Mouse (Mus musculus): ENCODE results near the gene Olfr1387. TPM values are rescaled to one million over a fixed set of nuclear protein-coding genes. Genes with fewer than 3 reads are reported as not detected.
A peak's percentile ranks its signal among the peaks of the same experiment; 100 is the strongest.
"Not testable (repeated sequence)": the region's sequence is repeated elsewhere in the genome, so short reads cannot be mapped to it uniquely, and the experiment has no call there.

The Olfr1387 gene
- polyA plus RNA-seq (2014; fragmentation: Nextera tagmentation; extraction: Ambion mirVana): not detected in 2 replicates

GRCm38 (mm10) chr11:49455043-49455442 is at the start of gene Olfr1387:
Gene Olfr1387 (plus strand): TSS chr11:49455343.
- no peak within 1 kb of the TSS for H3K4me3 ChIP-seq (ENCODE audit: low read depth, low read length)
- H3K27ac ChIP-seq (ENCODE audit: low read depth, low read length): no peak within 1 kb of the TSS
- no peaks in the 10 kb centered on the region for H3K27me3 ChIP-seq (ENCODE audit: control insufficient read depth, insufficient read depth, low read length)
- H3K36me3 ChIP-seq (ENCODE audit: control insufficient read depth, insufficient read depth, low read length): no peaks in the 10 kb centered on the region
- WGBS: 81% methylated on average over 1 of the region's 1 CpGs
- no peak within 1 kb of the TSS for H3K4me2 ChIP-seq (replicated peaks; ENCODE audit: low read depth, low read length)
- DNase-seq (ENCODE audit: low spot score) (no peak), ATAC-seq (ENCODE audit: low FRiP score) (no peak)
- no peaks in the 10 kb centered on the region for H3K9me3 ChIP-seq (ENCODE audit: control insufficient read depth, low read length)
- H3K4me1 ChIP-seq (replicated peaks; ENCODE audit: control insufficient read depth, insufficient read depth, low read length): no peaks in the 10 kb centered on the region
- H3K9ac ChIP-seq (ENCODE audit: low read depth, low read length): no peak within 1 kb of the TSS

- Histone ChIP-seq H3K27ac (ENCODE audit: low read depth, low read length) (no peak overlapping the region), H3K36me3 (ENCODE audit: control insufficient read depth, insufficient read depth, low read length) (no peaks in the 10 kb centered on the region), H3K9ac (ENCODE audit: low read depth, low read length) (no peak overlapping the region), H3K9me3 (ENCODE audit: control insufficient read depth, low read length) (no peaks in the 10 kb centered on the region), H3K4me3 (ENCODE audit: low read depth, low read length) (no peak overlapping the region), H3K4me1 (replicated peaks; ENCODE audit: control insufficient read depth, insufficient read depth, low read length) (no peaks in the 10 kb centered on the region), H3K4me2 (replicated peaks; ENCODE audit: low read depth, low read length) (no peak overlapping the region), H3K27me3 (ENCODE audit: control insufficient read depth, insufficient read depth, low read length) (no peaks in the 10 kb centered on the region)
- no peak for DNase-seq (ENCODE audit: low spot score)
- no peak for ATAC-seq (ENCODE audit: low FRiP score)
- 76% methylated on average over 3 of the region's 3 CpGs for WGBS
Measured at GRCm38 (mm10) chr11:49406784-49407183, 48.4 kb upstream of the Olfr1387 start.

DNA sequence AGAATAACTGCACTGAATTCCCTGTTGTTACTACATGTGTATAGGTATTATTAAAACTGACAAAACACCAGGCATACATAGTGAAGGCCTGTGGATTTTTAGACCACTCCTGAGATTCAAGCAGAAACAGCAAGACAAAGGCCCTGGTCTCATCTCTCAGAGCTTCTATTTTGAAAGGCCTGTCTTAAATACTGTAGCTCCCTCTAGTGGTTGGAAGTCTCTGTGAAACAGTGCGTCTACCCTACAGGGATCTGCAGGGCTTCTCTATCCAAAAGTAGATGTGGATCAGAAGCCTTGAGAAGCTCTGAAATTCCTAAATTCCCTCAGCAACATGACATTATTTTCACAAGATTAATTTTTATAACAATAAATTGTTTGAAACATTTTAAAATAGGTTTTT is 44.6 kb upstream of the Olfr1387 start:
- Histone ChIP-seq H3K4me1 (replicated peaks; ENCODE audit: control insufficient read depth, insufficient read depth, low read length) (no peaks in the 10 kb centered on the region), H3K9me3 (ENCODE audit: control insufficient read depth, low read length) (no peaks in the 10 kb centered on the region), H3K4me2 (replicated peaks; ENCODE audit: low read depth, low read length) (no peak overlapping the region), H3K9ac (ENCODE audit: low read depth, low read length) (no peak overlapping the region), H3K27me3 (ENCODE audit: control insufficient read depth, insufficient read depth, low read length) (no peaks in the 10 kb centered on the region), H3K27ac (ENCODE audit: low read depth, low read length) (no peak overlapping the region), H3K36me3 (ENCODE audit: control insufficient read depth, insufficient read depth, low read length) (no peaks in the 10 kb centered on the region), H3K4me3 (ENCODE audit: low read depth, low read length) (no peak overlapping the region)
- ATAC-seq (ENCODE audit: low FRiP score): no peak
- WGBS: 23% methylated on average over 1 of the region's 1 CpGs
- DNase-seq (ENCODE audit: low spot score): peak; percentile 27

GRCm38 (mm10) chr11:49422767-49423166 is 32.4 kb upstream of the Olfr1387 start, which contains the start of gene Olfr1389:
Gene Olfr1389 (plus strand): TSS chr11:49423067.
- Histone ChIP-seq H3K4me3 (ENCODE audit: low read depth, low read length) (no peak within 1 kb of the TSS), H3K27ac (ENCODE audit: low read depth, low read length) (no peak within 1 kb of the TSS), H3K4me2 (replicated peaks; ENCODE audit: low read depth, low read length) (no peak within 1 kb of the TSS), H3K36me3 (ENCODE audit: control insufficient read depth, insufficient read depth, low read length) (no peaks in the 10 kb centered on the region), H3K9me3 (ENCODE audit: control insufficient read depth, low read length) (no peaks in the 10 kb centered on the region), H3K9ac (ENCODE audit: low read depth, low read length) (no peak within 1 kb of the TSS), H3K27me3 (ENCODE audit: control insufficient read depth, insufficient read depth, low read length) (no peaks in the 10 kb centered on the region), H3K4me1 (replicated peaks; ENCODE audit: control insufficient read depth, insufficient read depth, low read length) (no peaks in the 10 kb centered on the region)
- DNase-seq (ENCODE audit: low spot score) (no peak), ATAC-seq (ENCODE audit: low FRiP score) (no peak)
- 84% methylated on average over 2 of the region's 2 CpGs for WGBS

DNA sequence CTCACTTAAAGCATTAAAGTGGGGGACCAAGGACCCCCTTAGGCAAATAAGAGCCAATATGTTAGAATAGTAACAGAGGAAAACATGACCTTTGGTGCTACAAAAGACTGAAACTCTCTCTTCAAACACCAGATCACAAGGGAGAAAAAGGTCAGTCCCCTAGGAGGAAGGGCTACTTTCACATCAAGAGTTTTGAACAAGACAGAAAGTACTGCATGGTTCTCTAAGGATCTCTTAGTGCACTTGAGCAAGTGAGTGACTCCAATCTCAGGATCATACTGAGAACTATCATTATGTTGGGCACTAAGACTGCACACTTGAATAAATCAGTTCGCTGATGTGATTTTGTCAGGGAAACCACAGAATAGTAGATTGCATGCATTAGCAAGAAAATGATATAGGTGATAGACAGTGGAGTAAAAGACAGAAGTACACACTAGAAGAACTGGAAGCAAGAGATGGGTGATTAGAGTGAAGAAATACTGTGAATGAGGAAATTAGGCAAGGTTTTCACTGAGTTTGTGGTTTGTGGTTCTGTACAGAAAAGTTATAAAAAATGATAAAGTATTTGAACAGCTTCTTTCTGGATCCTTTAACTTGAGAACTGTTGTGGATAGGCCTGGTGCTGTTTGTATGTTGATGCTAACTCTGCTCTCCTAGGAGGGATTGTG is 29.8 kb upstream of the Olfr1387 start:
- no peaks in the 10 kb centered on the region for H3K4me1 ChIP-seq (replicated peaks; ENCODE audit: control insufficient read depth, insufficient read depth, low read length)
- H3K27ac ChIP-seq (ENCODE audit: low read depth, low read length): no peak overlapping the region
- no peak overlapping the region for H3K4me2 ChIP-seq (replicated peaks; ENCODE audit: low read depth, low read length)
- no peak overlapping the region for H3K4me3 ChIP-seq (ENCODE audit: low read depth, low read length)
- H3K9me3 ChIP-seq (ENCODE audit: control insufficient read depth, low read length): no peaks in the 10 kb centered on the region
- ATAC-seq (ENCODE audit: low FRiP score) (no peak), DNase-seq (ENCODE audit: low spot score) (no peak)
- no peak overlapping the region for H3K9ac ChIP-seq (ENCODE audit: low read depth, low read length)
- H3K36me3 ChIP-seq (ENCODE audit: control insufficient read depth, insufficient read depth, low read length): no peaks in the 10 kb centered on the region
- WGBS: 77% methylated on average over 1 of the region's 1 CpGs
- no peaks in the 10 kb centered on the region for H3K27me3 ChIP-seq (ENCODE audit: control insufficient read depth, insufficient read depth, low read length)

DNA sequence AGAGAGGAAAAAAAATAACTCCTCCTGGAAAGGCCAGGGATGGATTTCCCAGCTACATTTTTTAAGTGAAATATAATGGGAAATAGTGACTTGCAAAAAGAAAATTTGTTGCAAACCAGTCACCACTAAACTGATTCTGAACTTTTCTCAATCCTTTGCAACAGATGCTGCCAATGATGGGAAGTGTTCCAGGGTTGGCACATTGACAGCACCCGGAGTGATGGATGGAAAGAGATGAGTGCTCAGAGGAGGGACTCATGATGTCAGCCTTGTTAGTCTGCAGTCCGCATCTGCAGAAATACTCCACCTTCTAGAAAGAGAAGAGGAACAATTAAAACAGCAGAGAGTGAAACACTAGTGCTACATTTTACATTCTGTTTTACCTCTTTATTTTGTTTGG is 25.5 kb upstream of the Olfr1387 start:
- Histone ChIP-seq H3K36me3 (ENCODE audit: control insufficient read depth, insufficient read depth, low read length) (no peaks in the 10 kb centered on the region), H3K9me3 (ENCODE audit: control insufficient read depth, low read length) (no peaks in the 10 kb centered on the region), H3K9ac (ENCODE audit: low read depth, low read length) (no peak overlapping the region), H3K4me2 (replicated peaks; ENCODE audit: low read depth, low read length) (no peak overlapping the region), H3K4me1 (replicated peaks; ENCODE audit: control insufficient read depth, insufficient read depth, low read length) (no peaks in the 10 kb centered on the region), H3K27ac (ENCODE audit: low read depth, low read length) (no peak overlapping the region), H3K4me3 (ENCODE audit: low read depth, low read length) (no peak overlapping the region), H3K27me3 (ENCODE audit: control insufficient read depth, insufficient read depth, low read length) (no peaks in the 10 kb centered on the region)
- DNase-seq (ENCODE audit: low spot score): no peak
- ATAC-seq (ENCODE audit: low FRiP score): no peak
- WGBS: 88% methylated on average over 2 of the region's 2 CpGs

DNA sequence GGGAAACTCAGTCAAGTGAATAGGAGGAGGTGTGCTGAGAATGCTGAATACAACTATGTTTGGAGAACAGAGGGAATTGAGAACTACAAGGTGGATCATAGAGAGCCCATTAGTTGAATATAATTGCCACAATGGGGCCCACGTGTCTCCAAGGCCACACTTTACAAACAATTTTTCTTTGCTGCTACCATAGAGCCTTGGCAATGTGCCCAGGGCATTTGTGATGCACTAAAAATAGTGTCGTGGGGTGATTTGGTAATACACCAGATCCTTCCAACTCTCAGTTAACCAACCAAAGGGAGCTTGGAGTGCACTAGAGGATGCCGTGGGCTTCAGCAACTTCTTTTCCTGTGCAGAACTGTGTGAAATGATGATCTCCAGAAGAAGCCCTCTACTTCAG is 18.7 kb upstream of the Olfr1387 start, which contains the start of gene Olfr1388:
Gene Olfr1388, plus strand, starts transcription at position 214 of the 400 bp plus-strand sequence.
- H3K4me2 ChIP-seq (replicated peaks; ENCODE audit: low read depth, low read length): no peak within 1 kb of the TSS
- no peaks in the 10 kb centered on the region for H3K9me3 ChIP-seq (ENCODE audit: control insufficient read depth, low read length)
- H3K4me1 ChIP-seq (replicated peaks; ENCODE audit: control insufficient read depth, insufficient read depth, low read length): no peaks in the 10 kb centered on the region
- H3K27ac ChIP-seq (ENCODE audit: low read depth, low read length): no peak within 1 kb of the TSS
- WGBS: 83% methylated on average over 3 of the region's 3 CpGs
- no peak for ATAC-seq (ENCODE audit: low FRiP score)
- no peaks in the 10 kb centered on the region for H3K36me3 ChIP-seq (ENCODE audit: control insufficient read depth, insufficient read depth, low read length)
- no peak within 1 kb of the TSS for H3K4me3 ChIP-seq (ENCODE audit: low read depth, low read length)
- DNase-seq (ENCODE audit: low spot score): no peak
- no peaks in the 10 kb centered on the region for H3K27me3 ChIP-seq (ENCODE audit: control insufficient read depth, insufficient read depth, low read length)
- H3K9ac ChIP-seq (ENCODE audit: low read depth, low read length): no peak within 1 kb of the TSS

GRCm38 (mm10) chr11:49464746-49465145 is 9.6 kb downstream of the Olfr1387 start, which contains the start of gene Olfr1386:
Gene Olfr1386 (plus strand): TSS chr11:49465046.
- H3K9me3 ChIP-seq (ENCODE audit: control insufficient read depth, low read length); H3K27me3 ChIP-seq (ENCODE audit: control insufficient read depth, insufficient read depth, low read length); H3K27ac ChIP-seq (ENCODE audit: low read depth, low read length); H3K4me3 ChIP-seq (ENCODE audit: low read depth, low read length); H3K4me2 ChIP-seq (replicated peaks; ENCODE audit: low read depth, low read length); H3K9ac ChIP-seq (ENCODE audit: low read depth, low read length); H3K4me1 ChIP-seq (replicated peaks; ENCODE audit: control insufficient read depth, insufficient read depth, low read length); ATAC-seq (ENCODE audit: low FRiP score); H3K36me3 ChIP-seq (ENCODE audit: control insufficient read depth, insufficient read depth, low read length); DNase-seq (ENCODE audit: low spot score): not testable (repeated sequence)
- WGBS: 69% methylated on average over 2 of the region's 3 CpGs

GRCm38 (mm10) chr11:49485973-49486372 is 30.8 kb downstream of the Olfr1387 start:
- no peak overlapping the region for H3K9ac ChIP-seq (ENCODE audit: low read depth, low read length)
- no peaks in the 10 kb centered on the region for H3K4me1 ChIP-seq (replicated peaks; ENCODE audit: control insufficient read depth, insufficient read depth, low read length)
- ATAC-seq (ENCODE audit: low FRiP score) (no peak), DNase-seq (ENCODE audit: low spot score) (no peak)
- 53% methylated on average over 4 of the region's 4 CpGs for WGBS
- no peak overlapping the region for H3K27ac ChIP-seq (ENCODE audit: low read depth, low read length)
- H3K36me3 ChIP-seq (ENCODE audit: control insufficient read depth, insufficient read depth, low read length): no peaks in the 10 kb centered on the region
- no peak overlapping the region for H3K4me2 ChIP-seq (replicated peaks; ENCODE audit: low read depth, low read length)
- no peaks in the 10 kb centered on the region for H3K27me3 ChIP-seq (ENCODE audit: control insufficient read depth, insufficient read depth, low read length)
- H3K9me3 ChIP-seq (ENCODE audit: control insufficient read depth, low read length): no peaks in the 10 kb centered on the region
- H3K4me3 ChIP-seq (ENCODE audit: low read depth, low read length): no peak overlapping the region

Data from hindbrain, embryonic 11.5 days (tissue).